Mouse (Mus musculus) right cerebral cortex, postnatal 10 days (tissue): ENCODE data around the gene AI481877.

Experiments
- DNase-seq, 2 experiments: peaks; one replicate each; pipeline ENCODE4 v3.0.0; 2021; ENCODE audit warnings: low spot score in 2 of 2

The AI481877 gene

DNA sequence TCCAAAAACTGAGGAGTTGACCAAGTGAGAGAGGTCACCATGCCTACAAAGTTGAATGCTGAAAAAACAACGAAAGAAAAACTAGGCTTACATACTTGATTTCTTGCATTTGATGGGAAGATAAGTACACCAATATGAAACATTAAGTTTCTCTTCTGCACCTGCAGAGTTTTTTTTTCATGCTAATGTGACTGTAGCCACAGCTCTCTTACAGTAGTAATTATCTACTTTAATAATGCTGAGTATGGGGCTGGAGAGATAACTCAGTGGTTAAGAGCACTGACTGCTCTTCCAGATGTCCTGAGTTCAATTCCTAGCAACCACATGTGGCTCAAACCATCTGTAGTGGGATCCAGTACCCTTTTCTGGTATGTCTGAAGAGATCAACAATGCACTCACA is 13.7 kb downstream of the AI481877 start:
- no peak for DNase-seq

DNA sequence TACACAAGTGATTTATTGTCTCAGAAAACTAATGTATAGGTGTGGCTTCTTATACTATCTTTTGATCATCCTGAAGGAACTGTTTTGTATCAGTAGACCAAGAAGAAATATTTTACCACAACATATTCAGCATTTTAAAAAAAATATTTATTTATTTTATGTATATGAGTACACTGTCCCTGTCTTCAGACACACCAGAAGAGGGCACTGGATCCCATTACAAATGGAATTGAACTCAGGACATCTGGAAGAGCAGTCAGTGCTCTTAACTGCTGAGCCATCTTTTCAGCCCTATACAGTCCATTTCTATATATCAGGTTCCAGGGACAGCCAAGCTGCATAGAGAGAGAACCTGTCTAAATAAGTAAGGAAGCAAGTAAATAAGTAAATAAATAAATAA is 15.2 kb downstream of the AI481877 start:
- DNase-seq = no peak

DNA sequence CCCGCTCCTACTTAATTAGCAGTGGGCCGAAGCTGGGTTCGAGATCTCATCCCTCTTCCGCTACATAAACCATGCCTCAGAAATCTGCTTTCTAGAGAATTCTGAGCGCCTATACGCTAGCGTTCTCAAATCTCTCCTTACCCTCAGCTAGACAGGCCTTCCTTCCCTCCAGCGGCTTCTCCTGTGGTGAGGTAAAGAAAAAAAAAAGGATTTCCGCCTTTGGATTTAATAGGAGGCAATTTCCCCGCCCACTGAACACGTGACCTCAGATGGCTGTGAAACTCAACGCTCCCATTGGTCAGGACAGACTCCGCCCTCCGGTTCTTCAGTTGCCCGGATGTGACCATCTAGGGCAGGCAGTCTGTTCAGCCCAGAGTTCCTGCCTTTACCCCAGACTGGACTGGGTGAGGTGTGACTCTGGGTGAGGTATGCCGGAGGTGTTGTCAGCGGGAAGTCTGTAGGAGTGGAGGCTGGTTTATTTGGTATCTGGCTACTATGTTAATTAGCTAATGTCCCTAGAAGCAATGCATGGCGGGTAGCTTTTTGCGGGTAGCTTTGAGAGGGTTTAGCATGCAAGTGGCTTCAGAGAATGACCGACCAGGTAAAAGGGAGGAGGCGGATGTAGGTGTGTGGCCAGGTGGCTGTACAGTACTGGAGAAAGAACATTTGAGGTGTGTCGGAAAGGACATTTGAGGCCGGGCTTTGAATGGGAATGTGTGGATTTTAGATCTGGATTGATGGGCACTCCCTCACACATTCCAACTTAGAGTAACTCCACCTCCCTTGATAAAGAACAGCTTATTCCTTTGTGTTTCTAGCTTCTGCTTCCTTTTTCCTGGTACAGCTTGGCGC is 20.9 kb downstream of the AI481877 start:
- no peak for DNase-seq

DNA sequence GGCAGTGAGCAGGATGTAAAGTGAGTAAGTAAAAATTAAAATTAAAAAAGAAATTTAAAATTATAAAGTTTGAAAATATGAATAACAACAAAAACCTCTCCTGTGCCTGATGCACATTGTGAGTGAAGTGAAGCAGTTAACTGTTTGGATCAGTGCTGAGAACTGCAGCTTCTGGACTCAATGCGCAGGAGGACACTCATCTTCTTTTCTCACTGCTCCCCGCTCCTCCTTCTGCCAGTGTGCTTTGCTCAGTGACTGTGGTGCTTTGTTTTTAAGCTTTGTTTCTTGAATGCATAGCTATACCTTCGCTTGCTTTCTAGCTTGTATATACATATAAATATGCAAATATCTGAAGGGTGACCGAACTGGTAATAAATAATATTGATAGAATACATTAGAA is 30.1 kb downstream of the AI481877 start:
- DNase-seq = no peak

DNA sequence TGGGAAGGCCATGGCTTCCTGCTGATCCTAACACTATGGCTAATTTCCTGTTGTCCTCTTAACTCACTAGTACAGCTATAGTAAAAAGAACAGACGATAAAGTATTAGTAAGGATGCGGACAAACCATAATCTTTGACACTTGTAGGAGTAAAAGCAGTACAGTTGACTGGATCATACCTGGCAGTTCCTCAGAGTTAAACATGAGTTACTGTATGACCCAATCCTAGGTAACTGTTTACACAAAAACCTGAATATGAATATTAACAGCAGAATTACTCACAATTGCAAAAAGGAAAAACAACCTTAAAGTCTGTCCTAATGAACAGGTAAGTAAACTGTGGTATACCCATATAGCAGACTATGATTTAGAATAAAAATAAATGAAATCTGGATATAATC is 30.9 kb downstream of the AI481877 start:
- no peak for DNase-seq

DNA sequence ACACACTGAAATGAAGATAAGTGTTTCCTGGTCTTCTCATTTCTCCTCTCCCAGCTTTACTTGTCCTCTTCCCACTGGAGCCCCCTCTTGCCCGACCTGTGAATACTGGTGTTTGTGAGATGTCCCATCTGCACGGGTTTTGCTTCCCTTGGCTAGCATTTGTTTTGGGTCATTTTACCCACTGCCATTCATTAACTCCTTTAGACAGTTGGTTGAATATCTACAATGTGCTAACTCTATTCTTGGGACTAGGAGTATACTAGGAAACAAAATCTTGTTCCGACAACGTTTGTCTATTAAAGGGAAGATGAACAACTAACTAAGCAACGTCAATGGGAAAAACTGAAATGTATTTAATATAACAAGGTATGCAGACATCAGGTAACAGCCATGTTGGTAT is 32.1 kb downstream of the AI481877 start:
- DNase-seq = no peak

DNA sequence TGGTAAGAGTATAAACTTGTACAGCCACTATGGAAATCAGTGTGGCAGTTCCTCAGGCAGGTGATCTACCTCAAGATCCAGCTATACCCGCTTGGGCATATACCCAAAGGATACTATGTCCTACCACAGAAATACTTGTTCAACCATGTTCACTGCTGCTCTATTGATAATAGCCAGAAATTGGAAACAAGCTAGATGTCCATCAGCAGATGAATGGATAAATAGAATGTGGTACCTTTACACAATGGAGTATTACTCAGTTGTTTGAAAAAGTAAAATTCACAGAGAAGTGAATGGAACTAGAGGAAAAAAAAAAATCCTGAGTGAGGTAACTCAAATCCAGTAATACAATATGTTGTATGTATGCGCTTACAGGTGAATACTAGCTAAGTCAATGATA is 34.6 kb downstream of the AI481877 start:
- no peak for DNase-seq

DNA sequence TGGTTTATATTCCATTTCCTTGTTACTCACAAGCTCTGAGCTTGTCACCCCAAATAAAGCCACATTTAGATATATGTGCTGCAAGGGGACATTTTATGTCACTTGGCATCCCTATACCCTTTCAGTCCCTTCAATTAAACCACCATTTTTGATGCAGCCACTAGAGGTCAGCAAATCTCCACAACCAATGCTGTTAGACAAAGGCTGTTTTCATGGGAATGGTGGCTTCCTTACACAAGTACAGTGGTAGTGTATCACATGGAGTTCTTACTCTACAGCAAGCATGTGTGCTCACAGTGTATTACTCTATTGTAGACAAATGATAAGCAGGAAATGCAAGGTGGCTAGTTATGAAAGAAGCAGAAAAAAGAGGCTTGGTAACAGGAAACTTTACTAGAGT is 42.4 kb downstream of the AI481877 start:
- DNase-seq = peak; percentile 82 to 85

DNA sequence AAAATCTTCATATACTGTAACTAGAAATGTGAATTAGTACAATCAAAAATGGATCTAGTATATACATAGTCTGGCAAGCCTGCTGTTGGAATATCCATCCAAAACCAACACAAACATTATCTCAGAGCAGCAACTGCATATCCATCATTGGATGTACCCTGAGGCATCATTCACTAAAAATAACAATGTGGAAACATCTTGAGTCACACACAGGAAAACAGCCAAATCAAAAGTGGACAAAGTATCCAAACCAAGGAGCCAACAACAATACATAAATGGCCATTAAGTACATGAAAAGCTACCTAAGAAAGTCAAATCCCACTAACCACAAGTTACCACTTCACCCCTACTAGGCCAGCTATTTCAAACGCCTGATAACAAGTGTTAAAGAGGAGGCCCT is 49.4 kb downstream of the AI481877 start:
- DNase-seq = no peak

DNA sequence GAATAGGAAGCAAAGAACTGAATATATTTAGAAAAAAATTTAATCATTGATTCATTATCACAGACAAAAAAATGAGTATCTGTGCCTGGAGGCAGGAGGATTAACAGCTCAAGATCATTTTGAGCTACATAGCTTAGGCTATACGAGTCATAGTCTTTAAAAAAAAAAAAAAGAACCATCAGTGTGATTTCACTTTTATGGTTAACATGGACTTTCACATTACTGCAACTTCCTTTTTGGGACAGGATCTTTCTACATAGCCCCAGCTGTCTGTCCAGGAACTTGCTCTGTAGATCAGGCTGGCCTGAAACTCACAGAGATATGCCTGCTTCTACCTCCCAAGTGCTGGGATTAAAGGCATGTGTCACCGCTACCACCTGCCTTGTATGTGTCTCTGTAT is 55.4 kb downstream of the AI481877 start:
- no peak for DNase-seq

DNA sequence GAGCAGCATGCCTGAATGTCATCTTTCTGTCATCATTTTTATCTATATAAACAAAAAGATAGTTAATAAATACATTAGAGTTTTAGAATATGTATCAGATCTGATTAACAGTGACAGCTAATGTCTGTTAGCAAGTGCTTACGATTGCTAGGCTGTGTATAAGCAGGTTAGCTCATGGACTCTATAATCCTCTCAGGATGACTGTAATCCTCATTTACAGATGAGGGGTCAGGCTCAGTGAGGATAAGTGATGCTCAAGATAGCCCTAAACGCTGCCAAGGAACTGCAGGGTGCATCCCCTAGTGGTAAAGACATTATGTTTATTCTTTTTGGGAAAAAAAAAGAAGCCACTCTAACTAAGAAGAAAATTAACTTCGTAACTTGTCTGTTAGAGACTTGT is 69.5 kb downstream of the AI481877 start:
- DNase-seq = no peak

DNA sequence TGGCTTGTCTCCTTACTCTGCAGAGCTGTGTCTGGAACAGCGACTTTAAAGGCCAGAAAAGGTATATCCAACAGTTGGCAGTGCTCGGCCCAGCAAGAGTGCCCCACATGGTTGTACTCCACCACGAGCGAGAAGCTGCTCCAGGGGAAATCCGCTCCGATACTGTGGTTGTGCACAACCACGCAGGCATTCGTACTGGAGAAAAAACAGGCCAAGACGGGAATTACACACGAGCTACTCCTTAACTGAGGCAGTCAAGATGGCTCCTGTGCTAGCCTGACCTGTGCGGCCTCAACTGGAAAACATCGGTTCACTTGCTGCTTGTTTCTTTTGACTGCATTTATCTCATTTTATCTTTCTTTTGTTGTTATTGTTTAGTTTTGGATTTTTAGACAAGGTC is 76.3 kb downstream of the AI481877 start:
- no peak for DNase-seq

DNA sequence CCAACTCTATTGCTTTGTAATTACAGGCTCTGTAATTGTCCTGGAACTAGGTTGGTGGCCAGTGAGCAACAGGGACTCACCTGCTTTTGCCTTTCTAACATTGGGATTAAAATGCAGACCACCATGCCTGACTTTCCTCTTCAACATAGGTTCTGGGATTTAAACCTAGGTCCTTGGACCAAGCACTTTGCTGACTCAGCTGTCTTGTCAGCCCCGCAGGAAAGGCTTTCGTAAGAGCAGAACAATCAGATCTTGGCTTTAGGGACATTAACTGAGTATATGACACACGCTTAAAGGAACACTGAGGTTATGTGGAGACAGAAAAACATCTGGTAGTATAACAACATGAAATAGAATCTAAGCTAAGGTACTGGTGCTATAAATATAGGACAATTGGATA is 80.9 kb downstream of the AI481877 start:
- DNase-seq = no peak

DNA sequence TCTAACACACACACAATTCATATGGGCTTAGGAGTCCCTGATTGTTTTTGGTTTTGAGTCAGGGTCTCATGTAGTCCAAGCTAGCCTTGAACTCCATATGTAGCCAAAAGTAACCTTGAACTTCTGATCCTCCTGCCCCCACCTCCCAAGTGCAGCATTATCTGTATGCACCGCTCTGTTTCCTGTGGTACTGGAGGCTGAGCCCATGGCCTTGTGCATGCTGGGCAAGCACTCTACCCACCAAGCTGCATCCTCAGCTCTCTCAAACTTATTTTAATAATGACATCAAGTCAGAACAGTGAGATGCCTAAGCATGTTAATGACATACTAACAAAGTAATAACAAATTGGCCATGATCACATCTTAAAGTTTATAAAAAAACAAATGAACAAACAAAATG is 87.7 kb downstream of the AI481877 start:
- DNase-seq = no peak

DNA sequence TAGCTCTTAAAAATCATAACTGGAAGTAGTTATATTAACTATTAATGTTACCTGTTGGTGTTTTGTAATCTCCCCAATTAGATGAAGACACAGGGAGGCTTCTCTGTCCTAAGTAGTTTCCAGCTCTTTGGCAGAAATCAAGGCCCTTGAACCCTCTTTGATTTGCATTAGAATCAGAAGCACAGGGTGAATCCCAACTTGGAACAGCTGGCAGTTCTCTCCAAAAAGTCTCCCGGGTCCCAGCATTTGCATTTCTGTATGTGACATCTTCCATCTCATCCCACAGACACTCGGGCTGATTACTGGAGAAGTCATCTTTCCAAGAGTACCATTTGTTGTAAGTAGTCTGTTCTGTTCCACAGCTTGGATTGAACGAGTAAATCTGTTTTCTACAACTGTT is 91.6 kb downstream of the AI481877 start:
- no peak for DNase-seq

DNA sequence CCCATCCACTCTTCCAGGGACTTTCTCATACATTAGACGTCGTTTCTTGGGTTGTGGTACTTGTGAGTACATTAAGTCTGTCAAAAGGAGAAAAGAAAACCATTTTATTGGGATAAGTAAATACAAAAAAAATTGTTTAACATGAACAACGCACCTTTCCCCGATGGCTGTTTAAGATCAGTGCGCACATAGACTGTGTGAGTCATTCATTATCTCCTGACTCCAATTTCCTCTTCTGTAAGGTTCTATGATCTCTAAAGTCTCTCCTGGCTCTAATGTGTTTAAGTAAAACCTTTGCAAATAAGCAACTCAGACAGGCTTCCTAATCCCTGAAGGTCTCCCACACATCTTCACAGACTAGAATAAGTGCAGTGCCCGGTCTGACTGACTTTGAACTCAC is 94.9 kb downstream of the AI481877 start:
- no peak for DNase-seq

DNA sequence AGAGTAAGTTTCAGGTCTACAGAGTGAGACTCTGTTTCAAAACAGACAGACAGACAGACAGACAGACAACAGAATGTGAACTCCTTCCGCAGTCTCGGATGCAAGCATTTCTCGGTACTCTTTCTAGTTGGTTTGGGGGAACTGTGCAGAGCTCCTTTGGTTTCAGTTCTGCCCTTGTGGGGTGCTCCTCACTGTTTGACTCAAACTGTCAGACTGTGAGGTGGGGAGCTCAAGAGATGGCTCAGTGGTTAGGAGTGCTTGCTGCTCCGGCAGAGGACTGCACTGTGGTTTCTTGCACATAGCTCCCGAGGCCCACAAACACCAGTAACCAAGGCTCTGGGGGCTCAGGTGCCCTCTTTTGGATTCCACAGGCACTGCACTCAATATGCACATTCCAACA is 95.7 kb downstream of the AI481877 start:
- DNase-seq = peak in 1 of 2 experiments; percentile 28

DNA sequence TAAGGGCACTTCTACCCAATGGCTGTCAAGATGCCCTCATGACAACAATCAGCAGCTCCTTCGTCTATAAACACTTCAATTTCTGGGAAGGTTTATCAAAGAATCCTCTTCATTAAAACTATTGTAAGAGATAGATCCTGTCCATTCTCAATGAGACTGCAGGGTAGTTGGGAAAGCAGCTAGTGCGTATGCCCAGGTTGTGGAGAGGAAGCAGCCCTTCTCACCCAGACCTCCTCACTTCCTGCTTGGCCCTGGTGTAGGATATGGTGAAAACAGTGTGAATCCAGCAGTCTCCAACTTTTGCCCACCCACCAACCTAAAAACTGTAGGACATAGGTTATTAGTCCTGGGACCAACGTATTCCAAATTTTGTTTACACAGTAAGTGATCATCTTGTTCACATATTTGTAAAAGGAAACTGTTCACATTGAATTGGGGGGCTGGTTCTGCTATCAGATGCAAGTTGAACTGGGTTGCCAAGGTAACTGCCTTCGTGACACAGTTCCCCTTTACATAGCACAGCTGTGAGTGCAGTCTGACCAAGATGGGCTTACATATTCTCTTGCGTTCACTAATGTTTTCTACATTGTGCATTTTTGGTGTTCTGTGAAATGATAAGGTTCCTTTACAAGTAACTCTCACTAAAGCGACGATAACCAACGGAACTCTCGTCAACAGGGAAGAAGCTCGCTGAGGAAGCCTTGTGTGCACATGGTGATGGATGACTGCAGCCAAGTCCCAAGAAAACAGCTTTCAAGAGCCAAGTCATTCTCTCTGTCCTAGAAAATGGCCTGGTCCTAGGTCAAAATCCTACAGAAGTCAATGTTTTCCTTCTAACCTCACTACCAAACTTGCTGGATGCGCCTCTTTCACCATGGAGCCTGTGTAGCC is 98.1 kb downstream of the AI481877 start:
- no peak for DNase-seq

DNA sequence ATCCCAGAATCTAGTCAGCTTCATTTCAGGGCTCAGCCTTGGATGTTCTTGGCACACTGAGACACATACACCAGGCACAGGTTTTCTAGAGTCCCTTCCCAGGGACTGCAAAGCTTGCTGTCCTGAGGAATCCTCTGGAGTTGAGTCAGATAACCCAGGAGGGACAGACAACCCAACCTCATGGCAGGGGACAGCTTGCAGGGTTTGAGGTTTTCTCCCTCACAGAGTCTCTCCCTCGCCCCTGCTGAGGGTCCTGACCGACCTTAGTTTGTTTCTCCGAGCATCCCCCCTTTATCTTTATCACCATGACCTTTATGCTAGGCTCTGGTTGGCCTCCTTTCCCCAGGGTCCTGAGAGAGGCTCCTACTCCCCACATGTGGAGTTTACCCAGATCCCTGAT is 101.3 kb downstream of the AI481877 start:
- DNase-seq = no peak

DNA sequence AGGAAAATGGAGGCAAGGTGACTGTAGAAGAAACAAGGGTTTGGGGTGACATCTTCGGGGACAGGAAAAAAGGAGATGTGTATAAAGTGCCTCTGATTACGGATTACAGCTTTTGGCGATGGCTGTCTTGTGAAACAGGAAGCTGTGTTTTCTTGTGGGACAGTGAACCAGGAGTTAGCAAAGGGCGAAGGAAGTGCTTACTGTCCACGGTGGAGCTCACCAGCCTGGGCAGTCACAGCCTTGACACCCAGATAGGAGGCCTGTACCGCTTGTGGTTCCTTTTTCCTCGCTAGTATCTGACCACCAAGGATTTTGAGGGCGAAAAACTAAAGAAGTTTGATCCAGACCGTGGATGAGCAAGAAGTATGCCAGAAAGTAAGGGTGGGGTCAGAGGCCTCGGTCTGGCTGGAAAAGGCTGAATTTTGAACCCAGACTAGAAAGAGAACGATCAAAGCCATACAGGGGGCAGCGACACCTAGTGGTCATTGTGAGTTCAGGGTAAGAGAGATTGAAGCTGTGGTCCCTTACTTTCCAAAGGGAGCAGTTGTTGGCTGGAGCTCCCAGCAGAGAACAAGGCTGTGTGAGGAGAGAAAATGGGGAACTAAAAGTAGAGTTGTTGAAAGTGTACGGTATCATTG is 102.2 kb downstream of the AI481877 start:
- DNase-seq = peak; percentile 80 to 83

DNA sequence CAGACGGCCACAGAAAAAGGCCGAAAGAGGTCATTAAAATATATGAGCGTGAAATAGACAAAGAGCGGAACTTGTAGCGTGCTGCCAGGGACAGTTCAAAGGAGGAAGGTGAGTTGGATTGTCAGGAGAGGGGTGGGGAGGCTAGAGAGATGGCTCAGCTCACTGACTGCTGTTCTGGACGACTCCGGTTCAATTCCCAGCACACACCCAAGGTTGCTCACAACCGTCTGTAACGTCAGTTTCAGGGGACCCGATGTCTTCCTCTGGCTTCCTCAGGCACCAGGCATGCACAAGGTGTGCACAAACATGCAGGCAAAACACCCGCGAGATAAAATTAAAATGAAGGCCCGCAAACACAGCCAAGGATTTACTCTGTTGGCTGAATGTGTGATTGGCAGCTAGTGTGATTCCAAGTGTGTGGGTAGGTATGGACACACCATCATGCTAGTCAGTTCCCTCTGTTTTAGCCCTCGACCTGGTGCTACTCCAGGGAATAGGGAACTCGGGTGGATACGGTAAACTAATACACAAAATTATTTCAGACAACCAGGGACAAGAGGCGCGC is 102.9 kb downstream of the AI481877 start:
- DNase-seq = peak in 1 of 2 experiments; percentile 35
